In the genomic region with DNA sequence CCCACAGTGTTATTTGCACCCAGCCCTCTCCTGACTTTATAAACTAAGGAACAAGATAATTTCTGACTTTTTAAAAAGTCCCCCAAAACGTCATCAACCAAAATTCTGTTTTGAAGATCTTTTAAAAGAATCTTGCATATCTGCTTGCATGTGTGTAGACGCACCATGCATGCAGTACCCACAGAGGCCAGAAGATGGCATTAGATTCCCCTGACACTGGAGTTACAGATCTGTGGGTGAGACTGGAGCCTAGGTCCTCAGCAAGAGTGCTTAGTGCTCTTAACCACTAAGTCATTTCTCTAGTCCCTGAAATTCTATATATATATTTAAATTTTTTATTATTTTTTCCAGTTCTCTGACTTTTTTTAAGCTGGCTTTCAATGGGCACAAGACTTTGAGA, we compare ENCODE assay signal across 10 mouse cellular contexts.
A peak's percentile ranks its signal among the peaks of the same experiment; 100 is the strongest.
DNase-seq lines count a peak whose midpoint lies in the region; ATAC-seq and TF ChIP-seq lines count a peak whose summit lies in the region.
"Had no signal": no experiment of that assay in that cellular context is flagged by ENCODE, and none has a peak within 500 bp of the region (broad histone marks: within the 10 kb centered on the region; RNA-seq: fewer than 3 reads in every experiment).

No protein-coding gene starts in this region.

- no peak overlapping the region for H3K9ac ChIP-seq in limb, embryonic 11.5 days (ENCODE audit: low read length)
- H3K9ac ChIP-seq: lung, embryonic 15.5 days had no signal

- no peaks in the 10 kb centered on the region for H3K36me3 ChIP-seq in limb, embryonic 11.5 days (ENCODE audit: control insufficient read depth, insufficient read depth, low read length)
- no peaks in the 10 kb centered on the region for H3K36me3 ChIP-seq in small intestine, adult 2 months (ENCODE audit: control insufficient read depth, insufficient read depth, low read length)
- H3K36me3 ChIP-seq: lung, embryonic 15.5 days had no signal

- no peaks in the 10 kb centered on the region for H3K27me3 ChIP-seq in limb, embryonic 11.5 days (ENCODE audit: control insufficient read depth, insufficient read depth, low read length)
- H3K27me3 ChIP-seq in small intestine, adult 2 months (ENCODE audit: control insufficient read depth, insufficient read depth, low read length) = no peaks in the 10 kb centered on the region
- H3K27me3 ChIP-seq: lung, embryonic 15.5 days had no signal

- TF ChIP-seq CTCF in small intestine, adult 2 months (IDR thresholded peaks at IDR 0.05; ENCODE audit: extremely low read depth, insufficient read length, insufficient replicate concordance, low read depth, low read length) = peak; percentile 49; the same call in 1 of the 2 replicates

- no peaks in the 10 kb centered on the region for H3K9me3 ChIP-seq in limb, embryonic 11.5 days (ENCODE audit: control insufficient read depth, low read length)
- H3K9me3 ChIP-seq: lung, embryonic 15.5 days had no signal

- no peaks in the 10 kb centered on the region for H3K4me1 ChIP-seq in limb, embryonic 11.5 days (ENCODE audit: control insufficient read depth, insufficient read depth, low read length)
- no peaks in the 10 kb centered on the region for H3K4me1 ChIP-seq in small intestine, adult 2 months (ENCODE audit: control insufficient read depth, insufficient read depth, insufficient read length, low read length)
- H3K4me1 ChIP-seq: lung, embryonic 15.5 days had no signal

- H3K4me2 ChIP-seq in limb, embryonic 11.5 days (ENCODE audit: low read depth, severe bottlenecking) = no peak overlapping the region
- H3K4me2 ChIP-seq: lung, embryonic 15.5 days had no signal

- intact Hi-C loops in left cerebral cortex, postnatal 4 days (cut with DNase I) = no loop called here

- TF ChIP-seq POLR2A in small intestine, adult 2 months (IDR thresholded peaks at IDR 0.05; ENCODE audit: low read depth, low read length) = no peak

- peak; percentile 14 for DNase-seq in CD4-positive, CD25-positive, alpha-beta regulatory T cell, adult 2 months (ENCODE audit: low read depth, low spot score)
- peak; percentile 59 for DNase-seq in left cerebral cortex, postnatal 4 days
- DNase-seq in left cerebral cortex, adult 8-10 months (ENCODE audit: low spot score in 2 of 2) = no peak
- peak; percentile 79 for DNase-seq in adrenal gland, postnatal 10 days
- DNase-seq in gastrocnemius, adult 8-10 months (ENCODE audit: low spot score in 2 of 2) = peak; percentile 23 to 36
- DNase-seq in limb, embryonic 11.5 days (ENCODE audit: low spot score) = peak; percentile 80

- WGBS in limb, embryonic 11.5 days = 34% methylated on average over 2 of the region's 2 CpGs
- WGBS in small intestine, adult 2 months = 45% methylated on average over 2 of the region's 2 CpGs

- no peak overlapping the region for H3K4me3 ChIP-seq in limb, embryonic 11.5 days (ENCODE audit: low read depth, low read length)
- no peak overlapping the region for H3K4me3 ChIP-seq in small intestine, adult 2 months (ENCODE audit: low read depth, low read length)
- H3K4me3 ChIP-seq: erythroblast, embryonic 14.5 days; lung, embryonic 15.5 days had no signal

- no peak overlapping the region for H3K27ac ChIP-seq in limb, embryonic 11.5 days (replicated peaks; ENCODE audit: low read depth, low read length)
- no peak overlapping the region for H3K27ac ChIP-seq in small intestine, adult 2 months (ENCODE audit: insufficient read depth, low read depth, low read length)

- ATAC-seq in CD4-positive, CD25-positive, alpha-beta regulatory T cell, adult 4 months = no peak
- ATAC-seq in limb, embryonic 11.5 days (ENCODE audit: insufficient number of reproducible peaks, low FRiP score, low TSS enrichment, low read depth) = no peak

Comparison
In these comparisons a context has a peak if more than half of its experiments do, and no peak if none do; other contexts are left out.
1. DNase-seq: peak in CD4-positive, CD25-positive, alpha-beta regulatory T cell, adult 2 months (single experiment), left cerebral cortex, postnatal 4 days (single experiment), adrenal gland, postnatal 10 days (single experiment), gastrocnemius, adult 8-10 months (2 of 2) and limb, embryonic 11.5 days (single experiment); none in left cerebral cortex, adult 8-10 months (0 of 2).